Comparison of ENCODE assay signal across 17 mouse cellular contexts in genomic region chr2:125026358-125027000, GRCm38 (mm10). TPM values are rescaled to one million over a fixed set of nuclear protein-coding genes. Genes with fewer than 3 reads are reported as not detected.
DNase-seq lines count a peak whose midpoint lies in the region; ATAC-seq and TF ChIP-seq lines count a peak whose summit lies in the region.
"Had no signal": no experiment of that assay in that cellular context is flagged by ENCODE, and none has a peak within 500 bp of the region (broad histone marks: within the 10 kb centered on the region; RNA-seq: fewer than 3 reads in every experiment).

No protein-coding gene starts in this region.

- H3K4me1 ChIP-seq in kidney, postnatal 0 days (replicated peaks; ENCODE audit: insufficient read depth, low read length) = no peaks in the 10 kb centered on the region
- no peaks in the 10 kb centered on the region for H3K4me1 ChIP-seq in embryonic facial prominence, embryonic 11.5 days (ENCODE audit: control insufficient read depth, insufficient read depth, low read length)
- no peaks in the 10 kb centered on the region for H3K4me1 ChIP-seq in intestine, embryonic 15.5 days (replicated peaks)

- ATAC-seq in kidney, postnatal 0 days (replicated peaks; ENCODE audit: low FRiP score, low read depth) = no peak
- ATAC-seq in embryonic facial prominence, embryonic 11.5 days (replicated peaks; ENCODE audit: insufficient number of reproducible peaks, low FRiP score, low TSS enrichment, low read depth) = no peak
- ATAC-seq in intestine, embryonic 15.5 days = peak; percentile 49; the same call in 1 of the 2 replicates
- ATAC-seq in erythroblast, adult 5-6 weeks (replicated peaks; ENCODE audit: low FRiP score, poor library complexity, severe bottlenecking) = no peak
- ATAC-seq: CD4-positive, CD25-positive, alpha-beta regulatory T cell, adult 4 months had no signal

- H3K27ac ChIP-seq in kidney, postnatal 0 days = no peak overlapping the region
- H3K27ac ChIP-seq in embryonic facial prominence, embryonic 11.5 days (replicated peaks; ENCODE audit: low read depth, low read length) = no peak overlapping the region
- no peak overlapping the region for H3K27ac ChIP-seq in intestine, embryonic 15.5 days
- H3K27ac ChIP-seq: hindbrain, embryonic 10.5 days; left cerebral cortex, adult 2 months; limb, embryonic 15.5 days; neural tube, embryonic 13.5 days had no signal

- H3K4me2 ChIP-seq in kidney, postnatal 0 days (ENCODE audit: low read length) = no peak overlapping the region
- no peak overlapping the region for H3K4me2 ChIP-seq in embryonic facial prominence, embryonic 11.5 days (ENCODE audit: low read depth, low read length)
- peak overlapping the region; percentile 34; the same call in 1 of the 2 replicates for H3K4me2 ChIP-seq in intestine, embryonic 15.5 days (replicated peaks)
- H3K4me2 ChIP-seq: limb, embryonic 15.5 days; neural tube, embryonic 13.5 days had no signal

- no peaks in the 10 kb centered on the region for H3K36me3 ChIP-seq in kidney, postnatal 0 days (ENCODE audit: insufficient read depth, low read length)
- H3K36me3 ChIP-seq in embryonic facial prominence, embryonic 11.5 days (replicated peaks; ENCODE audit: control insufficient read depth, insufficient read depth, low read depth, low read length) = no peaks in the 10 kb centered on the region
- no peaks in the 10 kb centered on the region for H3K36me3 ChIP-seq in intestine, embryonic 15.5 days
- H3K36me3 ChIP-seq: hindbrain, embryonic 10.5 days; limb, embryonic 15.5 days; neural tube, embryonic 13.5 days had no signal

- no peaks in the 10 kb centered on the region for H3K9me3 ChIP-seq in kidney, postnatal 0 days (replicated peaks; ENCODE audit: low read length)
- H3K9me3 ChIP-seq in embryonic facial prominence, embryonic 11.5 days (replicated peaks; ENCODE audit: control insufficient read depth, low read length) = no peaks in the 10 kb centered on the region
- no peaks in the 10 kb centered on the region for H3K9me3 ChIP-seq in intestine, embryonic 15.5 days
- H3K9me3 ChIP-seq: hindbrain, embryonic 10.5 days; limb, embryonic 15.5 days; neural tube, embryonic 13.5 days had no signal

- DNase-seq in kidney, postnatal 0 days (ENCODE audit: low spot score) = peak; percentile 59
- DNase-seq in kidney, adult 9 months = no peak
- DNase-seq in embryonic facial prominence, embryonic 11.5 days (ENCODE audit: low spot score) = peak; percentile 27
- DNase-seq in lung, postnatal 4 days = peak; percentile 16 to 47
- DNase-seq in c-Kit-positive CD71-positive TER-119-positive erythroid progenitor cells, embryonic 14.5 days (ENCODE audit: low spot score) = no peak
- no peak for DNase-seq in adrenal gland, postnatal 36 days
- DNase-seq: cerebellum, postnatal 25 days; kidney, postnatal 36 days; midbrain, embryonic 14.5 days had no signal

- TF ChIP-seq CTCF in kidney, postnatal 0 days (IDR thresholded peaks at IDR 0.05; ENCODE audit: low read depth) = no peak

- H3K9ac ChIP-seq in kidney, postnatal 0 days (ENCODE audit: low read depth, low read length) = no peak overlapping the region
- H3K9ac ChIP-seq in embryonic facial prominence, embryonic 11.5 days (replicated peaks; ENCODE audit: low read length) = no peak overlapping the region
- no peak overlapping the region for H3K9ac ChIP-seq in intestine, embryonic 15.5 days
- H3K9ac ChIP-seq: limb, embryonic 15.5 days; neural tube, embryonic 13.5 days had no signal

- H3K4me3 ChIP-seq in kidney, postnatal 0 days (replicated peaks; ENCODE audit: low read depth, low read length) = no peak overlapping the region
- no peak overlapping the region for H3K4me3 ChIP-seq in embryonic facial prominence, embryonic 11.5 days (ENCODE audit: low read depth, low read length)
- H3K4me3 ChIP-seq in intestine, embryonic 15.5 days (replicated peaks) = no peak overlapping the region
- H3K4me3 ChIP-seq: hindbrain, embryonic 10.5 days; left cerebral cortex, adult 2 months; limb, embryonic 15.5 days; neural tube, embryonic 13.5 days had no signal

- WGBS in kidney, postnatal 0 days = 35% methylated on average over 14 of the region's 14 CpGs
- WGBS in embryonic facial prominence, embryonic 11.5 days = 52% methylated on average over 14 of the region's 14 CpGs
- 32% methylated on average over 14 of the region's 14 CpGs for WGBS in intestine, embryonic 15.5 days

- H3K27me3 ChIP-seq in kidney, postnatal 0 days (ENCODE audit: insufficient read depth, low read length) = no peaks in the 10 kb centered on the region
- H3K27me3 ChIP-seq in embryonic facial prominence, embryonic 11.5 days (ENCODE audit: control insufficient read depth, insufficient read depth, low read length) = no peaks in the 10 kb centered on the region
- no peaks in the 10 kb centered on the region for H3K27me3 ChIP-seq in intestine, embryonic 15.5 days (replicated peaks)
- H3K27me3 ChIP-seq: limb, embryonic 15.5 days; neural tube, embryonic 13.5 days had no signal

RNA-seq across cellular contexts. Expression of gene Slc24a5, which starts 41.4 kb away (rescaled TPM):
- 3.2 and 4.9 TPM in 2 replicates for polyA plus RNA-seq in kidney, postnatal 0 days (2015; fragmentation: Nextera tagmentation; extraction: Ambion mirVana)
- 4.3 and 8.3 TPM in 2 replicates for polyA plus RNA-seq in embryonic facial prominence, embryonic 11.5 days (2014; fragmentation: Nextera tagmentation; extraction: Ambion mirVana)
- polyA plus RNA-seq in intestine, embryonic 15.5 days (2015; fragmentation: Nextera tagmentation; extraction: Ambion mirVana) = 1.4 and 2.1 TPM in 2 replicates
- total RNA-seq in adrenal gland, postnatal 36 days (2021) = not detected
- total RNA-seq in erythroblast, adult 5-6 weeks (2015; ENCODE audit: low replicate concordance) = not detected in 2 replicates
- total RNA-seq in erythroblast, adult 5-6 weeks (2017; ENCODE audit: low replicate concordance) = 0.98 TPM in 1 of 2 replicates, not detected in the other
- total RNA-seq: gastrocnemius, adult 18-20 months had no signal

Comparison
In these comparisons a context has a peak if more than half of its experiments do, and no peak if none do; other contexts are left out.
1. DNase-seq: peak in kidney, postnatal 0 days (single experiment), embryonic facial prominence, embryonic 11.5 days (single experiment) and lung, postnatal 4 days (2 of 2); none in kidney, adult 9 months (single experiment), c-Kit-positive CD71-positive TER-119-positive erythroid progenitor cells, embryonic 14.5 days (single experiment) and adrenal gland, postnatal 36 days (0 of 2).